ENCODE assay signal across 9 mouse cellular contexts in the genomic region with DNA sequence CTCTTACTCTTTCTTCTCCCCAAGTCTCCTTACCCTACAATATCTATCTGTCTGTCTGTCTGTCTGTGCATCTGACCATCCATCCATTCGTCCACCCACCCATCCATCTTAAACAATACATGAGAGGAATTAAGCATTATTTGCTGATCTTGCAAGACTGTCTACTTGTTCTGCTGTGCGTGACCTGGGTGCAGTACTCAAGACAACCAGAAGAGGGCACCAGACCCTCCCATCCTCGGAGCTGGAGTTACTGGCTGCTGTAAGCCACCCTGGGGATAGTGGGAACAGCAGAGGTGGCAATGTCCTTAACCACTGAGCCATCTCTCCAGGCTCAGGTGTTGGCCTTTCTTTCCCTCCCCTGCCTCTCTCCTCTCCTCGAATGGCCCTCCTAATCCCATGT.
A peak's percentile ranks its signal among the peaks of the same experiment; 100 is the strongest.
DNase-seq lines count a peak whose midpoint lies in the region; ATAC-seq and TF ChIP-seq lines count a peak whose summit lies in the region.
"Had no signal": no experiment of that assay in that cellular context is flagged by ENCODE, and none has a peak within 500 bp of the region (broad histone marks: within the 10 kb centered on the region; RNA-seq: fewer than 3 reads in every experiment).

No protein-coding gene starts in this region.

- no peak for TF ChIP-seq EP300 in heart, adult 2 months (IDR thresholded peaks at IDR 0.05; ENCODE audit: insufficient read depth, low read depth, low read length)

- H3K4me1 ChIP-seq in heart, adult 2 months (ENCODE audit: control insufficient read depth, insufficient read depth, low read length) = no peaks in the 10 kb centered on the region
- peaks cover 61% of the 10 kb centered on the region for H3K4me1 ChIP-seq in heart, embryonic 10.5 days
- no peaks in the 10 kb centered on the region for H3K4me1 ChIP-seq in liver, adult 2 months (ENCODE audit: control insufficient read depth, insufficient read depth, low read length)
- 0 out of 2 replicates have a peak, but pooled peaks cover 3% of the 10 kb centered on the region for H3K4me1 ChIP-seq in forebrain, embryonic 16.5 days (replicated peaks; ENCODE audit: control insufficient read depth, insufficient read depth, low read length)

- H3K27ac ChIP-seq in heart, adult 2 months = no peak overlapping the region
- H3K27ac ChIP-seq in heart, embryonic 10.5 days = no peak overlapping the region
- H3K27ac ChIP-seq in liver, adult 2 months (replicated peaks; ENCODE audit: insufficient read depth, low read depth, low read length) = no peak overlapping the region
- H3K27ac ChIP-seq in forebrain, embryonic 16.5 days (ENCODE audit: low read length) = no peak overlapping the region
- H3K27ac ChIP-seq: embryonic facial prominence, embryonic 13.5 days had no signal

- H3K36me3 ChIP-seq in heart, adult 2 months (ENCODE audit: control insufficient read depth, insufficient read depth, low read length) = no peaks in the 10 kb centered on the region
- no peaks in the 10 kb centered on the region for H3K36me3 ChIP-seq in heart, embryonic 10.5 days
- no peaks in the 10 kb centered on the region for H3K36me3 ChIP-seq in liver, adult 2 months (ENCODE audit: control insufficient read depth, insufficient read depth, low read length)
- no peaks in the 10 kb centered on the region for H3K36me3 ChIP-seq in forebrain, embryonic 16.5 days (ENCODE audit: control insufficient read depth, insufficient read depth)
- H3K36me3 ChIP-seq: embryonic facial prominence, embryonic 13.5 days had no signal

- no peaks in the 10 kb centered on the region for H3K9me3 ChIP-seq in heart, embryonic 10.5 days
- H3K9me3 ChIP-seq in forebrain, embryonic 16.5 days (ENCODE audit: control insufficient read depth, low read length) = no peaks in the 10 kb centered on the region; the same call in 1 of the 2 replicates
- H3K9me3 ChIP-seq: embryonic facial prominence, embryonic 13.5 days had no signal

- H3K79me2 ChIP-seq in heart, adult 2 months (replicated peaks; ENCODE audit: control insufficient read depth, insufficient read depth, low read length) = no peaks in the 10 kb centered on the region
- H3K79me2 ChIP-seq in liver, adult 2 months (ENCODE audit: control insufficient read depth, insufficient read depth, low read length) = no peaks in the 10 kb centered on the region

- peak; percentile 11 to 57 for DNase-seq in heart, adult 2 months
- DNase-seq in heart, embryonic 10.5 days (ENCODE audit: low spot score) = no peak
- DNase-seq in 416B (ENCODE audit: low read depth) = peak; percentile 59
- DNase-seq in NIH3T3 (ENCODE audit: low read depth) = peak; percentile 76
- peak; percentile 39 for DNase-seq in gastrocnemius, adult 18-20 months (ENCODE audit: low spot score)
- peak; percentile 51 for DNase-seq in liver, adult 2 months (ENCODE audit: extremely low read depth, low read depth, low spot score)
- peak; percentile 25 to 58 for DNase-seq in spleen, postnatal 10 days (ENCODE audit: low spot score in 2 of 2)

- no peak for ATAC-seq in forebrain, embryonic 16.5 days

- TF ChIP-seq POLR2A in heart, adult 2 months (IDR thresholded peaks at IDR 0.05; ENCODE audit: insufficient read depth, low read depth, low read length) = no peak
- no peak for TF ChIP-seq POLR2A in liver, adult 2 months (IDR thresholded peaks at IDR 0.05; ENCODE audit: extremely low read depth, insufficient read depth, low read length)

- no peak overlapping the region for H3K4me3 ChIP-seq in heart, adult 2 months
- H3K4me3 ChIP-seq in heart, embryonic 10.5 days = no peak overlapping the region
- H3K4me3 ChIP-seq in liver, adult 2 months (ENCODE audit: insufficient read depth, low read depth, low read length) = no peak overlapping the region
- H3K4me3 ChIP-seq in forebrain, embryonic 16.5 days (replicated peaks; ENCODE audit: low read length) = no peak overlapping the region
- H3K4me3 ChIP-seq: embryonic facial prominence, embryonic 13.5 days had no signal

- no peak overlapping the region for H3K9ac ChIP-seq in heart, adult 2 months (ENCODE audit: low read depth, low read length)
- H3K9ac ChIP-seq in liver, adult 2 months (ENCODE audit: low read depth, low read length) = no peak overlapping the region
- H3K9ac ChIP-seq in forebrain, embryonic 16.5 days (replicated peaks; ENCODE audit: low read depth, low read length) = no peak overlapping the region
- H3K9ac ChIP-seq: embryonic facial prominence, embryonic 13.5 days had no signal

- peak; percentile 77 for TF ChIP-seq CTCF in heart, adult 2 months (IDR thresholded peaks at IDR 0.05)
- peak; percentile 84 for TF ChIP-seq CTCF in liver, adult 2 months (IDR thresholded peaks at IDR 0.05; ENCODE audit: low read depth, low read length)

- no peak overlapping the region for H3K4me2 ChIP-seq in forebrain, embryonic 16.5 days (ENCODE audit: low read length)
- H3K4me2 ChIP-seq: embryonic facial prominence, embryonic 13.5 days had no signal

- intact Hi-C loops in heart, adult 2 months (cut with DNase I) = loop anchor here (5.0 kb wide), 1 partner anchor 194 kb away; no protein-coding TSS in a partner anchor

- 48% methylated on average over 4 of the region's 4 CpGs for WGBS in heart, adult 2 months
- WGBS in heart, embryonic 10.5 days = 60% methylated on average over 4 of the region's 4 CpGs
- WGBS in liver, adult 2 months = 50% methylated on average over 4 of the region's 4 CpGs
- WGBS in forebrain, embryonic 16.5 days = 54% methylated on average over 4 of the region's 4 CpGs

- peaks cover 5% of the 10 kb centered on the region for H3K27me3 ChIP-seq in heart, adult 2 months (ENCODE audit: control insufficient read depth, insufficient read depth, low read length)
- peaks cover 93% of the 10 kb centered on the region for H3K27me3 ChIP-seq in heart, embryonic 10.5 days (ENCODE audit: insufficient read depth, poor library complexity, severe bottlenecking)
- H3K27me3 ChIP-seq in liver, adult 2 months (ENCODE audit: control insufficient read depth, insufficient read depth, low read length) = no peaks in the 10 kb centered on the region; the same call in 1 of the 2 replicates
- H3K27me3 ChIP-seq in forebrain, embryonic 16.5 days (replicated peaks; ENCODE audit: control insufficient read depth, insufficient read depth, low read length) = peaks cover 34% of the 10 kb centered on the region
